Mouse (Mus musculus) lung, postnatal 10 days (tissue): ENCODE results near the gene Nek3.

ENCODE experiments used
- DNase-seq: peaks from one replicate; pipeline ENCODE4 v3.0.0; 2021

The Nek3 gene

DNA sequence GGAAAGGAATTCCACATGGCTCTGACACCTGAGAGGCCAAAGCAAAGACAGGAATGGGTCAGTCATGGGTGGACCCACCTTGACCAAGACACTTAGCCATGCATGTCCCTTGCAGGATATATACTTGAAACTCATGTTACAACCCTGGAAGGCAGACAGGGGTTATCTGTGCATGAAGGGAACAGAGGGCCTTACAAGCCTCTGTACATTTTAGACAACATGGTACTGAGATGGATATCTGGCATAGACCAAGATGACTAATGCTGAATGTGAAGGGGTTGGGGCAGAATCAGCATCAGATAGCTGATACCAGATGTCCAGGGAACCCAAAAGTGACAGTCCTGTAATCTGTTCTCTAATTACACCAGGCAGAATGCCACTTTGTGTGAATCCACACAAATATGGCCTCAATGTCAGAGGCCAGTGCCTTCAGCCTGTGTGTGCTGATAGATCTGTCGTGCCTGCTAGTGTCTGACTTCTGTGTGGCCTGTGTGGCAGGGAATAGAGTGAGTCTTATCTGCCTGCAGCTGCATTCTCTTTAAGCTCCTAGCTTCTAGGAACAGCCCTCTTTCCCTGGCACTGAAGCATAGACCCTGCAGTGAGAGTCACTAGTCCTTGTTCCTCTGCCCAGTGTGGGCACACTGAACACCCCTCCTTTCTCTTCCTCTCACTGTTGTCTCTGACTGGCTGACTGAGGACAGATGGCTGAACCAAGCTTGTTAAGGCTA is 22.3 kb downstream of the Nek3 start:
- DNase-seq, result no peak

DNA sequence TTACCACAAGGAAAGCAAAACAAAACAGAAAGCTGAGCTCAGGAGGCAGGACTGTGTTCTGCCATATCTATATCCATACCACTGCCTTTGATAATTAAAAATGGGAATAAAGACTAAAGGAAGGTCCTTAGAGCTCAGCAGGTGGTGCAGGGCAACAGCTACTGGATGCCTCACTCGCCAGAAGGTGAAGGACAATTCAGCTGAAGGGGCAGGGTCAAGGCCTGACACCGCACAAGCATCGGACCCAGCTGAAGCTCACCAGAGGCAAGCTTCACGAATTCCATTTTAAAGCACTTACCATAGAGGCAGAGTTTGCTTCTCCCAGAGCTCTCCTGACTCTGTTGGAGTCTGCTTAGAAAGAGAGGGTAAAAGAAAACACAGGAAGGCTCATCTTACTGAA is 23.6 kb downstream of the Nek3 start:
- DNase-seq, result no peak

DNA sequence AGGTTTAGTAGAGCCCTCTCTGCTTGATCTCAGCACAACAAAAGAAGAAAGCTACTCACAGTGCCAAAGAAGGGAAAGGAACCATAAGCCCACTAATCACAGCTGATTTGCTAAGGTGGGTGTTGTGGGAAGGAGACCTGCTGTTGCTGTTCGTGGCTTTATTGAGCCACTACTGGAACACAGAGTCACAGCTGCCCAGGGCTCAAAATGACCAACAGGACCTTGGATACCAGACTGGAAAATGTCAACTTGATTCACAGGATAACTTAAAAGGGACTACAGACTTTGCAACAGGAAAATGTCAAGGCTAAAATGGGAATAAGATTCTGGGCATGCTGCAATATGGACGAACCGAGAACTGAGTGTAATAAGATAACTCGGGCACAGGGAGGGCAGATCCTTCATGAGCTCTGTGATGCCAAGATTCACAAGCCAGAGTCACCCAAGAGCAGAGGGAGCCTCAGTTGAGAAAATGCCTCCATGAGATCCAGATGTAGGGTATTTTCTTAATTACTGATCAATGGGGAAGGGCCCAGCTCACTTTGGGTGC is 24.3 kb downstream of the Nek3 start:
- DNase-seq, result no peak

GRCm38 (mm10) chr8:22136462-22136861 is 29.8 kb downstream of the Nek3 start:
- peak; percentile 18 for DNase-seq

- no peak for DNase-seq
Observed at GRCm38 (mm10) chr8:22134750-22135135, 31.5 kb downstream of the Nek3 start.

DNA sequence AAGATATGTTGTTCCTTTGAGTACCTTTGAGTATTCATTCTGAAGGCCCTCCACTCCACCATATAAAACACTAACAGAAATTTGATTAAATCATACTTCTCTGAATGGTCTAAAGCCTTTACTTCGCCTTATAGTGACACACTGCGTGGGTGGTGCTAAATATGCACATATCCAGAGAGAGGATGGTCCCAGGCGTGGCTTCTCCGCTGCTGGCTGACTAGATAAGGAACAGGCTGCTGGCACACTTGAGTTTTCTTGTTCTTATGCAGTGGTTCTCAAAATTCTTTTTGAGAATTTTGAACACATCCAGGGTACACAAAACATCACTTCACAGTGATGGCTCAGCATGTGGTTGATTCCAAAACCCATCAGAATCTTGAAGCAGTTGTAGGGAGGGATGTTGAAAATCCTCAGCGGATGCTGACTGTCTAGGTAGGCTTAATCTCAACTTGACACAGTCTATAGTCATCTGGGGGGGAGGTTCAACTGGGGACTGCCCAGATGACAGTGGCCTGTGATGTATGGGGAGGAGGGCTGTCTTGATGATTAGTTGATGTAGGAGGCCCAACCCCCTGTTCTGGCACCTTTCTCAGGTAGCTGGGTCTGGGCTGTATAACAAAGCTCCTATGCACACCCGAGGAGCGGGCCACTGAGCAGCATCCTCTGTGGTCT is 32.0 kb downstream of the Nek3 start:
- DNase-seq, result no peak

DNA sequence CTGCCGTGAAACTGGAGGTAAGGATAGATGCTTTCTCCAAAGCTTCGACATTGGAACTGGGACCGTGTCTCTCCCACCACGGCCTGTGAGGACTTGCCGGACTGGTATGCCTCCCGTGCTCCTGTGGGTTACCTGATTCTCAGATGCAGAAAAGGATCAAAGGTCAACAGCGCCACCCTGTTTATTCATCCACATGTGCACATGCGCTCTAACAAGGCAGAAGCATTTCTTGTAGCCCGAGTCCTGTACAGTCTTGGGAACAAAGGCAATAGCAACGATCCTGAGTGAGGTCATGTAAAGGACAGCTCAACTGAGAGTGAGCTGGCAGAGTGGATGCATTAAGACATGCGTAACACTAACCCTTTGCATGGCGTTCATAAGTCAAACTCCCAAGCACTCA is 34.2 kb downstream of the Nek3 start:
- no peak for DNase-seq

DNA sequence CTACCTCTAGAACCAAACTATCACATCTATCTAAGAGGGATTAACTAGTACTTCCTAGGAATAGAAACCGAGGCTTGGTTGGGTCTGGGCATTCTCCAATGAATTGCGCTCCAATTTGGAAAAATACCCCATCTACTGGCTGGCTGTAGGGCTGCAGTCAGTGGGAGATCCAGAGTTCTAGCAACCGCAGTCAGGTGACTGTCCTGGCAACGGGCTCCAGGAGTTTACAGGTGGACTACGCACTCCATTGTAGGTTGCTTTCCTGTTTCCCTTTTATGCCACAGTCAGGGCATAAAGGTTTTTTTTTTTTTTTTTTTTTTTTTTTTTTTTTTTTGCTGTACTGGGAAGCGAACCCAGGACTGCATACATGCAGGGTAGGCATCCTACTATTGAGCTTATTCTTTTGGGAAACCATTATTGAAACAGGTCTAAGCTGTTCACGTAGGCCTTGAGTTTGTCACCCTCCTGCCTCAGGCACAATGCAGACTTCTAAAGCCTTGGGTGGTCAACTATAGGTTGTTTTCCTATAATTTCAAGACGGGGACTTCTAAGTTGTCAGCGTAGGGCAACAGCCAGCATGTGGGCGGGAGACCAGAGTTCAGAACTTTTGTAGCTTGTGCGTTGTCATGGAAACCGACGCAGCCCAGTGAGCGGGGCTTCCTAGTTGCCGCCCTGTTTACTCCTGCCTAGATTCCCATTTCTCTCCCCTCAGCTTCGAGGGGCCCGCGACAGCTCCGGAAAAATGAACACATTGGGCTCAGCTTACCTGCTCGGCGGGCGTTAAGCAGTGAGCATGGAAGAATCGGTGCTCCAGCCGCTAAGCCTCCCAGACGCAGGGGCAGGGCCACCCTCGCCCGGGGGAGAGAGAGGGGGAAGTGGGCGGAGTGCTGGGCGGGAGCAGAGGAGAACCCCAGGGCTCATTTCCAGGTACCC is 41.7 kb downstream of the Nek3 start, which contains the start of gene Nek5:
Nek5 (minus strand) TSS at position 834 of the 933 bp plus-strand sequence.
- DNase-seq, result peak; percentile 43

- DNase-seq, result no peak
Observed at GRCm38 (mm10) chr8:22107020-22107419, 59.2 kb downstream of the Nek3 start.

DNA sequence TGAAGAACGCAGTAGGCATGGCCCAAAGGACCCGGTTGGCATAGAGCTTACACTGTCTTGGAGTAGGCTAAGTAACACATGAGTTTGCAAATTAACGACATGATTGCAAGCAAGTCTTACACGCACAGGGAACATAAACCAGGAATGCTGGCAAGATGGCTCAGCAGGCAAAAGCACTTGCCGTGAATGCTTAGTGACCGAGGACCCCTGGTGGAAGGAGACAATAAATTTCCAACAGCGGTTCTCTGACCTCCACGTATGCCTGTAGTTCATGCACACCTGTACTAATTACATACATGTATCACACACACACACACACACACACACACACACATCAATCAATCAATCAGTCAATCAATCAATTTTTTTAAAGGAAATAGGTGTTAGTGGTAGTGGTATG is 74.7 kb downstream of the Nek3 start:
- DNase-seq, result peak; percentile 2

DNA sequence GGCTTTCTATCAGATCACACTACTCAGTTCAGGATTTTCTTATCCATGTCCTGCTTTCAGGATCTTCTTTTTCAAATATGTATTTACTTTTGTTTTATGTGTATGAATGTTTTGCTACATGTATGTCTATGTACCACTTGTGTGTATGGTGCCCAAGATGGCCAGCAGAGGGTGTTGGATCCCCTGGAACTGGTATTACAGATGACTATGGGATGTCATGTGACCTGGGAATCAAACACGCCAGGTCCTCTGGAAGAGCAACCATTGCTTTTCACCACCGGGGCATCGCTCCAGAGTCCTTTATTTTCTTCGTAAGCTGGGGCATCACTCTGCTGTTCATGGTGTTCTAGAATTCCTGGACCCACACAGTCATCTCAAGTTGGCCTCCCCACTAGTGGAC is 77.0 kb downstream of the Nek3 start:
- DNase-seq, result no peak

DNA sequence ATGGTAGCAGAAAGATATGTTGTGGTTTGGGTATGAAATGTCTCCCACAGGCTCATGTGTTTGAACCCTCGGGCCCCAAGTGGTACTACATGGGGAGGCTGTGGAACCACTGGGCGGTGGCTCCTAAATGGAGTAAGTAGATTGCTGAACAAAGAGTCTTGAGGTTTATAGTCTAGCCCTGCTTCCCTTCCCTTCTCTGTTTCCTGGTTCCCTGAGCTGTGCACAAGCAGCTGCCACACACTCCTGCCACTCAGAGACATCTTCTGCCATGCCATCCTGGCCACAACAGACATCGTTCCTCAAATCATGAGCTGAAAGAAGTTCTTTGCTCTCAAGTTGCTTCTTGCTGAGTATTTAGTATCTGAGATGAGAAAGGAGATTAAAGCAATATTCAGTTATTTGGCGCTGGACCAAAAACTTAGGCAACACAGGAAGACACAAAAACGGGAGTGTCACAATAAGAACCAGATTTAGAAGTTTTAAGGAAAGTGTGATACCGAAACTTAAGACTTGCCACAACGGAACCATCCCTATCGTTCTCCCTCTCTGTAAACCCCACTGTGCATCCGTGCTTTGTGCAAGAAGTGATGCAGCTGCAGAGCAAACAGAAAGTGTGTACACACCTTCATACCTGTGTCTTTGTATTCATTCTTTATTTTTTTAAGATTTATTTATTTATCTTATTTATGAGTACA is 86.8 kb downstream of the Nek3 start:
- DNase-seq, result no peak
